Mouse (Mus musculus) urinary bladder, postnatal 4 days (tissue): Measurements from ENCODE around the gene Rxylt1.

Experiments
- DNase-seq, 2 experiments: peaks; one replicate each; pipeline ENCODE4 v3.0.0; 2021 to 2022; ENCODE audit warnings: low spot score in 2 of 2

Rxylt1 gene

GRCm38 (mm10) chr10:122044926-122045325, 52.2 kb downstream of the Rxylt1 start:
- no peak for DNase-seq

- DNase-seq = no peak
These were observed 56.8 kb downstream of the Rxylt1 start for GRCm38 (mm10) chr10:122040372-122040771.

- no peak for DNase-seq
These were observed 57.6 kb downstream of the Rxylt1 start for GRCm38 (mm10) chr10:122039566-122039965.

GRCm38 (mm10) chr10:122038554-122038953, 58.6 kb downstream of the Rxylt1 start:
- no peak for DNase-seq

- no peak for DNase-seq
These were observed 63.9 kb downstream of the Rxylt1 start for GRCm38 (mm10) chr10:122033271-122033670.

- no peak for DNase-seq
These were observed 66.8 kb downstream of the Rxylt1 start for GRCm38 (mm10) chr10:122030420-122030819.

GRCm38 (mm10) chr10:122029738-122030137, 67.4 kb downstream of the Rxylt1 start:
- no peak for DNase-seq
